Mouse (Mus musculus) forebrain, embryonic 11.5 days (tissue): ENCODE measurements around the gene Nlgn3. TPM values are rescaled to one million over a fixed set of nuclear protein-coding genes. Genes with fewer than 3 reads are reported as not detected.
A peak's percentile ranks its signal among the peaks of the same experiment; 100 is the strongest.

Source experiments
- ATAC-seq: fragments of 200-750 bp; cut with Nextera tagmentation; replicated peaks from 2 replicates; pipeline ENCODE4 v1.8.0; 2017; ENCODE audit warnings: moderate TSS enrichment; ENCODE audit not compliant: low FRiP score
- DNase-seq: peaks from one replicate; pipeline ENCODE4 v3.0.0-alpha.2; 2017; ENCODE audit warnings: low spot score
- H3K27ac ChIP-seq: fragments of 300-500 bp; sonication (generic); 2 replicates; pipeline ENCODE4 v1.5.1; 2014; ENCODE audit warnings: low read depth, low read length
- H3K27me3 ChIP-seq: fragments of 300-500 bp; sonication (generic); 2 replicates; pipeline ENCODE4 v1.6.1; 2014; ENCODE audit warnings: mild to moderate bottlenecking, low read length, mixed read lengths; ENCODE audit not compliant: control insufficient read depth, insufficient read depth
- H3K36me3 ChIP-seq: fragments of 300-500 bp; sonication (generic); 2 replicates; pipeline ENCODE4 v1.6.1; 2014; ENCODE audit warnings: mild to moderate bottlenecking, low read length, moderate library complexity, mixed read lengths; ENCODE audit not compliant: control insufficient read depth, insufficient read depth
- H3K4me1 ChIP-seq: fragments of 300-500 bp; sonication (generic); replicated peaks from 2 replicates; pipeline ENCODE4 v1.6.1; 2014; ENCODE audit warnings: low read length, mixed read lengths; ENCODE audit not compliant: control insufficient read depth, insufficient read depth
- H3K4me2 ChIP-seq: fragments of 300-500 bp; sonication (generic); 2 replicates; pipeline ENCODE4 v1.6.1; 2014; ENCODE audit warnings: low read depth, mild to moderate bottlenecking, low read length, moderate library complexity, mixed read lengths; ENCODE audit not compliant: severe bottlenecking
- H3K4me3 ChIP-seq: fragments of 300-500 bp; sonication (generic); 2 replicates; pipeline ENCODE4 v1.5.1; 2014; ENCODE audit warnings: low read depth, low read length
- H3K9ac ChIP-seq: fragments of 300-500 bp; sonication (generic); 2 replicates; pipeline ENCODE4 v1.6.1; 2014; ENCODE audit warnings: low read length
- H3K9me3 ChIP-seq: fragments of 300-500 bp; sonication (generic); 2 replicates; pipeline ENCODE4 v1.6.1; 2016; ENCODE audit warnings: low read length, mixed read lengths; ENCODE audit not compliant: control insufficient read depth
- WGBS: fragments of 180-500 bp; shearing (Covaris S2); extraction: QIAGEN DNeasy Blood & Tissue Kit; methylation state at CpG from one replicate; pipeline ENCODE4 v1.1.7; 2014; 5-methylcytosine and 5-hydroxymethylcytosine counted together
- polyA plus RNA-seq: library from polyadenylated mRNA; unstranded; fragments of >200 nt; fragmentation: Nextera tagmentation; extraction: Ambion mirVana; gene quantifications from 2 replicates; pipeline ENCODE4 v1.2.1, GENCODE M21; 2014

The Nlgn3 gene
- polyA plus RNA-seq, 1 experiment from 2014 or later: 28.1 TPM

GRCm38 (mm10) chrX:101313625-101314359, 14.8 kb downstream of the Nlgn3 start:
- no peaks in the 10 kb centered on the region; the same call in 1 of the 2 replicates for H3K27me3 ChIP-seq
- no peak overlapping the region for H3K4me3 ChIP-seq
- peak; percentile 60; the same call in 1 of the 2 replicates for ATAC-seq
- no peaks in the 10 kb centered on the region for H3K9me3 ChIP-seq
- H3K27ac ChIP-seq: no peak overlapping the region
- WGBS: 29% methylated on average over 6 of the region's 6 CpGs
- H3K9ac ChIP-seq: no peak overlapping the region
- DNase-seq: peak; percentile 61
- H3K4me1 ChIP-seq: no peaks in the 10 kb centered on the region; the same call in 1 of the 2 replicates
- no peak overlapping the region for H3K4me2 ChIP-seq
- H3K36me3 ChIP-seq: no peaks in the 10 kb centered on the region; the same call in 1 of the 2 replicates

DNA sequence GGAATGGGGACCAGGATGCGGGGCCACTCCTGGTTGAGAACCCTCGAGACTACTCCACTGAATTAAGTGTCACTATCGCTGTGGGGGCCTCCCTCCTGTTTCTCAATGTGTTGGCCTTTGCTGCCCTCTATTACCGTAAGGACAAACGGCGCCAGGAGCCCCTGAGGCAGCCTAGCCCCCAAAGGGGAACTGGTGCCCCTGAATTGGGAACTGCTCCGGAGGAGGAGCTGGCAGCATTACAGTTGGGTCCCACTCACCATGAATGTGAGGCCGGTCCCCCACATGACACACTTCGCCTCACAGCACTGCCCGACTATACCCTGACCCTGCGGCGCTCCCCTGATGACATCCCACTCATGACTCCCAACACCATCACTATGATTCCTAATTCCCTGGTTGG, 20.8 kb downstream of the Nlgn3 start:
- no peak overlapping the region for H3K27ac ChIP-seq
- no peak overlapping the region for H3K4me2 ChIP-seq
- WGBS: 90% methylated on average over 12 of the region's 12 CpGs
- no peak overlapping the region for H3K4me3 ChIP-seq
- no peak for DNase-seq
- H3K36me3 ChIP-seq: no peaks in the 10 kb centered on the region
- H3K9ac ChIP-seq: no peak overlapping the region
- no peak for ATAC-seq
- no peaks in the 10 kb centered on the region for H3K4me1 ChIP-seq
- H3K27me3 ChIP-seq: no peaks in the 10 kb centered on the region; the same call in 1 of the 2 replicates
- H3K9me3 ChIP-seq: no peaks in the 10 kb centered on the region

GRCm38 (mm10) chrX:101325989-101326899, 27.3 kb downstream of the Nlgn3 start:
- Histone ChIP-seq H3K4me2 (no peak overlapping the region), H3K9me3 (no peaks in the 10 kb centered on the region), H3K9ac (no peak overlapping the region), H3K27ac (no peak overlapping the region), H3K36me3 (no peaks in the 10 kb centered on the region), H3K27me3 (no peaks in the 10 kb centered on the region), H3K4me3 (no peak overlapping the region), H3K4me1 (no peaks in the 10 kb centered on the region)
- 64% methylated on average over 8 of the region's 8 CpGs for WGBS
- DNase-seq (no peak), ATAC-seq (no peak)

DNA sequence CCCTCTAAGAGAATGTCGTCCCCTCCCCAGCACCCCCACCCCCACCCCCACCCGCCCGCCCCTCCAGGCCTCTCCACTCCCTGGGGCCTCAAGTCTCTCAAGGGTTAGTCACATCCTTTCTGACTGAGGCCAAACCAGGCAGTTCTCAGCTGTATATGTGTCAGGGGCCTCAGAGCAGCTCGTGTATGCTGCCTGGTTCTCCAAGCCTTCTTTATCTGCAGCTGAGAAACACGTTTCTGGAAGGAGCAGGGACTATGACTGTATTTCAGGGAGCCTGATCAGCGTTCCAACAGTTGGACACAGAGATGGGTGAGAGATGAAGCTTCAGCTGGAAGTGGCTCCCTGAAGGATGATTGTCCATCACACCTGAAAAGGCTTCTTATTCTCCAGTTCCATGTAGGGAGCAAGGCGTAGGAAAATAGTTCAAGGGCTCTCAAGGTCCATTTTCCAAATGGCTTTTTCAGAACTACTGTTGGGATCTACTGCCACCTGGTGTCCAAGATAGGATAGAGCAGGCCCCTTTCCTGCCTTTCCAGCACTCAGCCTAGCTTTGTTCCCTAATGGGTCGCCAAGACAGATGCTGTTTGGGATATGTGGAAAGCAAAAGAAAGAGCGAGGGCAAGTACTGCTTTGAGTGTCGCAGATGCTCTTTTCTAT, 30.5 kb downstream of the Nlgn3 start:
- Histone ChIP-seq H3K27me3 (no peaks in the 10 kb centered on the region), H3K9ac (0 out of 2 replicates have a peak overlapping the region, but pooled peaks have one; percentile 23), H3K4me1 (no peaks in the 10 kb centered on the region), H3K9me3 (no peaks in the 10 kb centered on the region), H3K4me3 (no peak overlapping the region), H3K27ac (no peak overlapping the region), H3K4me2 (no peak overlapping the region), H3K36me3 (no peaks in the 10 kb centered on the region)
- no peak for ATAC-seq
- 22% methylated on average over 7 of the region's 10 CpGs for WGBS
- peak; percentile 77 for DNase-seq

DNA sequence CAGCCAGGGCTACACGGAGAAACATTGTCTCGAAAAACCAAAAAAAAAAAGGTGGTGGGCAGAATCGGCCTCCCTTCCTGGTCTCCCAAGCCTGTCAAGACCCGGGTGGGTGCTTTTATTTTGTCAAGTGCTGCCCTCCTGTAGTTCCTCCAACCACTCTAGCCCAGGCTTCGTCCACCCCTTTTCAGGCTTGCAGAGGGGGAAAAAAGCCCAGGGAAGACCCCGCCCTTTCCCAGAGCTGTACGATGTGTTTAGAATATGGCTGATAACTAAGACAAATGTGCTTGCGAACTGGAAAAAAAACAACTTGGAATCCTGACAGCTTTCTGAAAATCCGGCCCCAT, 33.0 kb downstream of the Nlgn3 start:
- Histone ChIP-seq H3K27ac (peak overlapping the region; percentile 84), H3K36me3 (no peaks in the 10 kb centered on the region), H3K27me3 (no peaks in the 10 kb centered on the region), H3K4me2 (peak overlapping the region; percentile 48; the same call in 1 of the 2 replicates), H3K9me3 (no peaks in the 10 kb centered on the region), H3K4me1 (no peaks in the 10 kb centered on the region), H3K9ac (peak overlapping the region; percentile 57), H3K4me3 (peak overlapping the region; percentile 17; the same call in 1 of the 2 replicates)
- DNase-seq: peak; percentile 51
- ATAC-seq: peak; percentile 33
- 44% methylated on average over 9 of the region's 9 CpGs for WGBS

- Histone ChIP-seq H3K4me1 (no peaks in the 10 kb centered on the region), H3K36me3 (no peaks in the 10 kb centered on the region), H3K4me2 (peak overlapping the region; percentile 48), H3K9me3 (no peaks in the 10 kb centered on the region), H3K27ac (peak overlapping the region; percentile 84), H3K27me3 (no peaks in the 10 kb centered on the region), H3K4me3 (peak overlapping the region; percentile 26), H3K9ac (peak overlapping the region; percentile 57)
- DNase-seq (peak; percentile 90), ATAC-seq (peak; percentile 95)
- 22% methylated on average over 38 of the region's 49 CpGs for WGBS
Measured at GRCm38 (mm10) chrX:101332375-101333211, 33.6 kb downstream of the Nlgn3 start.

- ATAC-seq: no peak
- Histone ChIP-seq H3K4me2 (no peak overlapping the region), H3K4me1 (no peaks in the 10 kb centered on the region), H3K27me3 (no peaks in the 10 kb centered on the region), H3K9ac (no peak overlapping the region), H3K4me3 (no peak overlapping the region), H3K9me3 (no peaks in the 10 kb centered on the region), H3K27ac (no peak overlapping the region), H3K36me3 (no peaks in the 10 kb centered on the region)
- DNase-seq: peak; percentile 60
- 93% methylated on average over 5 of the region's 5 CpGs for WGBS
Measured at GRCm38 (mm10) chrX:101334606-101335005, 35.6 kb downstream of the Nlgn3 start.

DNA sequence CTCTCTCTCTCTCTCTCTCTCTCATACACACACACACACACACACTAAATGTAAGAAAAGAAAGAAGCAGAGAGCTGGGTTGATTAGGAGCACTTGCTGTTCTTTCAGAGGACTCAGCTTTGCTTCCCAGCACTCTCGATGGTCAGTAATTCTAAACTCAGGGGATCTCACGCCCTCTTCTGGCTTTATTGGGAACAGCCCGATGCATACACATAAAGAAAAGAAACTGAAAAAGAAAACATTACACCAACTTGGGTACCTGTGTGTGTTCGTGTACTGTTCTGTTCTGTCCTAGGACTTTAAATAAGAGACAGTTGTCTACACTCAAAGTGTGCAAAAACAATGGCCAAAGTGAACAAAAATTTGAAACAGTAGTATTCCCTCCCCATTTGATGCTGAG, 39.7 kb downstream of the Nlgn3 start:
- no peak overlapping the region for H3K9ac ChIP-seq
- no peak overlapping the region for H3K4me2 ChIP-seq
- ATAC-seq: no peak

More for the DNA sequence above, 39.7 kb downstream of the Nlgn3 start:
- no peak for DNase-seq
- no peak overlapping the region for H3K4me3 ChIP-seq
- H3K9me3 ChIP-seq: no peaks in the 10 kb centered on the region
- H3K36me3 ChIP-seq: no peaks in the 10 kb centered on the region
- no peaks in the 10 kb centered on the region for H3K4me1 ChIP-seq
- H3K27me3 ChIP-seq: peaks cover 2% of the 10 kb centered on the region; the same call in 1 of the 2 replicates
- WGBS: 48% methylated on average over 4 of the region's 4 CpGs
- H3K27ac ChIP-seq: no peak overlapping the region
